Mouse (Mus musculus): ENCODE measurements at regions not wholly inside any gene's neighbourhood (a gene's known extent, or its start where the extent isn't known, plus 50 kb on each side); places are given as distances from the start of the nearest gene placed in this dataset.

DNA sequence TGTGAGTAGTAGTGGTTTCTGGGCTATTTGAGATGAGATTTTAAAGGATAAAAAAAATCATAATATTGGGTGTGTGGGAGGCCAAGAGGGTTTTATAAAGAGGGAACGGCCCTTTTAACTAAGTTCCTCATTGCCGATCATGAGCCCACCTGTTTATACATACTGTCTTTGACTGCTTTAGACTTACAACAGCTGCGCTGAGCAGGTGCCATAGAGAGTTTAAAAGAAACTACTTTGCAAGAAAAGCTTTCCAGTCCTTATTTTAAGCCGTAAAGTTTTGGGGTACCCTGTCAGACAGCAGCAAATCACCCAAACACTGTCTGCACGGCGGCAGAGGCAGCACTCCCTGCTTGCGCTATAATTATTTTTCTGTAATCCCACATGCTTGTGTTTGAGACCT, 68.8 kb upstream of the Zfp280d start:
- 73% methylated on average over 7 of the region's 7 CpGs for WGBS
- no peak overlapping the region for H3K4me3 ChIP-seq (ENCODE audit: insufficient read depth, low read depth, low read length)
- H3K27ac ChIP-seq (ENCODE audit: insufficient read depth, low read depth, low read length) = no peak overlapping the region
- TF ChIP-seq CTCF (IDR thresholded peaks at IDR 0.05; ENCODE audit: insufficient read depth, low read depth, low read length) (no peak), POLR2A (IDR thresholded peaks at IDR 0.05; ENCODE audit: insufficient read depth, low read depth, low read length) (no peak)
- no peaks in the 10 kb centered on the region for H3K4me1 ChIP-seq (ENCODE audit: control insufficient read depth, insufficient read depth, low read length)

DNA sequence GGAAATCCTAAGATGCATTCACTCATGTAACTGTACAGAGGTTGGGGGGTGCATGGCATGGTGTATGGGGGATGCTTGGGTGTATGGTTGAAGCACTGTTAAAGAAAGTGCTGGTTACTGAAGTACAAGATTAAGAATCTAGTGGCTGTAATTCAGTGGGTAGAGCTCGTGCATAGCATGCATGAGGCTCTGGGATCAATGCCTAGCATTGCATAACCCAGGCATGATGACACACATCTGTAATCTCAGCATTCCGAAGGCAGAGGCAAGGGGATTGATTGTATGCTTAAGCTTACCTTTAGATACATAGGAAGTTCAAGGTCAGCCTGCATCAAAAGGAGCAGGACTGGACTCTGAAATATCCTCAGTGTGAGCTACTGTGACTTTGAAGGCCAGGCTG, 67.7 kb upstream of the Zfp280d start:
- H3K27ac ChIP-seq (ENCODE audit: insufficient read depth, low read depth, low read length) = no peak overlapping the region
- TF ChIP-seq POLR2A (IDR thresholded peaks at IDR 0.05; ENCODE audit: insufficient read depth, low read depth, low read length) (no peak), CTCF (IDR thresholded peaks at IDR 0.05; ENCODE audit: insufficient read depth, low read depth, low read length) (no peak)
- no peak overlapping the region for H3K4me3 ChIP-seq (ENCODE audit: insufficient read depth, low read depth, low read length)
- WGBS = 87% methylated on average over 2 of the region's 2 CpGs
- H3K4me1 ChIP-seq (ENCODE audit: control insufficient read depth, insufficient read depth, low read length) = no peaks in the 10 kb centered on the region

DNA sequence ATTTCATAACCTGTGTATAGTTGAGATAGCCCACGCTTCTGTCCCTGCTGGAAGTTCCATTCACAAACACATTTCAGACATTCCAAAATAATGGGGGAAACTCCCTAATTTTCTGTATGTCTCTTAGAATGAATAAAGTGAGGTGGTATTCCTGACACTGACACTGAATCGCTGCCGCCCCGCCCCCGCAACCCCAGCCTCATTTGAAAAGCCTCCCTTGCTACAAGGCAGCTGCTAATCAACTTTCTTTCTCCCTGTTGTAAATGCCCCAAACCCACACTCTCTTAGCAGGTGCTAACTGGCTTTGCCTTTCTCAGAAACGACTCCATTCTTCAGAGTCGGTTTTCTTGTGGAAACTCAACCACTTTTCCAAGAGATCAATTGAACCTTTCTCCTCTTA, 66.4 kb upstream of the Zfp280d start:
- no peak overlapping the region for H3K4me3 ChIP-seq (ENCODE audit: insufficient read depth, low read depth, low read length)
- no peaks in the 10 kb centered on the region for H3K4me1 ChIP-seq (ENCODE audit: control insufficient read depth, insufficient read depth, low read length)
- no peak overlapping the region for H3K27ac ChIP-seq (ENCODE audit: insufficient read depth, low read depth, low read length)
- TF ChIP-seq CTCF (IDR thresholded peaks at IDR 0.05; ENCODE audit: insufficient read depth, low read depth, low read length) = no peak
- TF ChIP-seq POLR2A (IDR thresholded peaks at IDR 0.05; ENCODE audit: insufficient read depth, low read depth, low read length) = no peak
- WGBS = 56% methylated on average over 7 of the region's 7 CpGs

DNA sequence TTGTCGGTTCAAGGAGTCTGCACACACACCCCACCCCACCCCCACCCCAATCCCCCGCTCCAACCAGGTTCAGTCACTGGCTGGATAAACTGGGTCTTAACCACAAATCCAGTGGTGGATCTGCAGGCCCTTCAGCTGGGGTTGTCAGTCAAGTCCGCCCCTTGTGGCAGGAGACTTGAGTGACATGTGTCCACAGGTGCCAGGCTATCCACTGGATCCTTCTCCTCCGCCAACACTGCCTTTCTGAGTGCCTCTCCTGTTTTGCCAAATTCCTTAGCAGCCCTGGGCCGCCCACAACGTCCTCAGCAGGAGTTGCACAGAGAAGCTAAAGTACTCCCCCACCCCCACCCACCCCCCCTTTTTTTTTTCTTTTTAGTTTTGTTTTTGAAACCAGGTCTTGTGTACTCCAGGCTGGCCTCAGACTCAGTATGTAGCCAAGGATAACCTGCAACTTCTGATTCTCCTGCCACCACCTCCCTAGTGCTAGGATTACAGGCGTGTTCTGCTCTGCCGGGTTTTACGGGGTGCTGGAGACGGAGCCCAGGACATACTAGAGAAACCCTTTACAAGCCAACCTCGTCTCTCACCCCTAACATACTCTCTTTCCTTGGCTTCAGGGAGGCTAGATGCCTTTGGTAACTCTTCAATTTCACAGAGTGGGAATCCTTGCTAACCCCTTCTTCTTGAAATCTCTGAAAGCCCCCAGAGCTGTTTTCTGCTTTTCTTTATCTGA, 57.2 kb upstream of the Zfp280d start:
- no peak overlapping the region for H3K27ac ChIP-seq (ENCODE audit: insufficient read depth, low read depth, low read length)
- WGBS = 79% methylated on average over 11 of the region's 11 CpGs
- H3K4me1 ChIP-seq (ENCODE audit: control insufficient read depth, insufficient read depth, low read length) = peaks cover 3% of the 10 kb centered on the region
- TF ChIP-seq CTCF (IDR thresholded peaks at IDR 0.05; ENCODE audit: insufficient read depth, low read depth, low read length) (no peak), POLR2A (IDR thresholded peaks at IDR 0.05; ENCODE audit: insufficient read depth, low read depth, low read length) (no peak)
- H3K4me3 ChIP-seq (ENCODE audit: insufficient read depth, low read depth, low read length) = no peak overlapping the region

DNA sequence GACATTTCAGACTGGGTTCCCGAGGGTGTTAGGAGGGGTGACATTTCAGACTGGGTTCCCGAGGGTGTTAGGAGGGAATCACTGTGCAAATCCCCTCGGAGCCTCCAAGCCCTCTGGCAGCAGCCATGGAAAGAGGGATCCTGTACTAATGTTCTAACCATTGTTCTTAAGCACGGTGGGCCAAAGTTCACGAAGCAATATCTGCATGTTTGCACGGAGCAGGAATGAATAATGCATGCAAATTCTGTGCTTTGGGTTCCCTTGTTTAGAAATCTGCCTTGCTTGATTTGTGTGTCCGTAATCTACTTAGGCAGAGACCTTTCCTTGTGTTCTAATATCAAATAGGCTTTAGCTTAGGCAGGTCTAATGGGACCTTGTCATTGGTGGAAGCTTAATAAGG, 55.9 kb upstream of the Zfp280d start:
- peaks cover 3% of the 10 kb centered on the region for H3K4me1 ChIP-seq (ENCODE audit: control insufficient read depth, insufficient read depth, low read length)
- no peak overlapping the region for H3K27ac ChIP-seq (ENCODE audit: insufficient read depth, low read depth, low read length)
- H3K4me3 ChIP-seq (ENCODE audit: insufficient read depth, low read depth, low read length) = no peak overlapping the region
- WGBS = 41% methylated on average over 7 of the region's 7 CpGs
- TF ChIP-seq CTCF (IDR thresholded peaks at IDR 0.05; ENCODE audit: insufficient read depth, low read depth, low read length) (no peak), POLR2A (IDR thresholded peaks at IDR 0.05; ENCODE audit: insufficient read depth, low read depth, low read length) (no peak)

DNA sequence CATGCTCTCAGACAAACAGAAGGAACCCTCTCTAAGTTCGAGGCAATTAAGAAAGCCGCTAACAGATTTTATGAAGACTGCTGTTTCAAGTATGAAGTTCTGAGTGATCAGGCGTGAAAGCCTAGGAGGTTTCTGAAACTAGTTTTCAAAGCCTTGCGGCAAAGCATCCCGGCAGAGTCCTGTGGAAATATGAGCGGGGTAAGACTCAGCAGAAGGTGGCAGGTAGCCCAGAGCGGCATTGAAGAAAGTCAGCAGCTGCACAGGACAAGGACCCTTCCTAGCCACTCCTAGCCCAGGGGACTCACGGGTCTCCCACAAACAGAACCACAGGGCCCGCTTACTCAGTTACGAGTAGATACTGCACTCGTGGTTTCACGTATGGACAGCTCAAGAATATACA, 54.8 kb upstream of the Zfp280d start:
- no peak for TF ChIP-seq CTCF (IDR thresholded peaks at IDR 0.05; ENCODE audit: insufficient read depth, low read depth, low read length)
- no peak for TF ChIP-seq POLR2A (IDR thresholded peaks at IDR 0.05; ENCODE audit: insufficient read depth, low read depth, low read length)
- Histone ChIP-seq H3K4me3 (ENCODE audit: insufficient read depth, low read depth, low read length) (no peak overlapping the region), H3K4me1 (ENCODE audit: control insufficient read depth, insufficient read depth, low read length) (peaks cover 3% of the 10 kb centered on the region), H3K27ac (ENCODE audit: insufficient read depth, low read depth, low read length) (no peak overlapping the region)
- 87% methylated on average over 12 of the region's 12 CpGs for WGBS

DNA sequence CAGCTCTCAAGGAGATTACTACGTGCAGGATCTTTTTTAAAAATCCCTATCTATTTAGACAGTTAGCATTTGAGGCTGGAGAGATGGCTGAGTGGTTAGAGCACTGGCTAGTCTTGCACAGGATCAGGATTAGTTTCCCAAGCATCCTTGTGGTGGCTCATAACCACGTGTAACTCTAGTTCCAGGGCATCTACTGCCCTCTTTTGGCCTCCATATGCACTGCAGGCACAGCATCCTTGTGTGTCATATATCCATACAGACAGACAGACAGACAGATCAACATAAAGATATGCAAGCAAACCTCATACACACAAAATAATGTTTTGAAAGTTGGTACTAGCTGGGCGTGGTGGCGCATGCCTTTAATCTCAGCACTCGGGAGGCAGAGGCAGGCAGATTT, 53.3 kb upstream of the Zfp280d start:
- H3K27ac ChIP-seq (ENCODE audit: insufficient read depth, low read depth, low read length) = no peak overlapping the region
- 92% methylated on average over 5 of the region's 5 CpGs for WGBS
- TF ChIP-seq POLR2A (IDR thresholded peaks at IDR 0.05; ENCODE audit: insufficient read depth, low read depth, low read length) (no peak), CTCF (IDR thresholded peaks at IDR 0.05; ENCODE audit: insufficient read depth, low read depth, low read length) (no peak)
- H3K4me1 ChIP-seq (ENCODE audit: control insufficient read depth, insufficient read depth, low read length) = peaks cover 6% of the 10 kb centered on the region
- no peak overlapping the region for H3K4me3 ChIP-seq (ENCODE audit: insufficient read depth, low read depth, low read length)

Measured in olfactory bulb, adult 2 months (tissue).